Mouse (Mus musculus) liver, adult 2 months (tissue): ENCODE measurements at regions not wholly inside any gene's neighbourhood (a gene's known extent, or its start where the extent isn't known, plus 50 kb on each side); places are given as distances from the start of the nearest gene placed in this dataset.

ENCODE experiments used
- DNase-seq: peaks from one replicate; pipeline ENCODE4 v3.0.0-alpha.2; 2011; ENCODE audit warnings: low read depth, low spot score; ENCODE audit errors: extremely low read depth
- H3K27ac ChIP-seq: fragments of 200-500 bp; replicated peaks from 2 replicates; pipeline ENCODE4 v1.5.1; 2012; ENCODE audit warnings: low read depth, mild to moderate bottlenecking, control low read depth, inconsistent platforms, low read length; ENCODE audit not compliant: insufficient read depth
- H3K27me3 ChIP-seq: fragments of 200-500 bp; 2 replicates; pipeline ENCODE4 v1.6.1; 2012; ENCODE audit warnings: mild to moderate bottlenecking, moderate library complexity, low read length, inconsistent platforms; ENCODE audit not compliant: control insufficient read depth, insufficient read depth
- H3K36me3 ChIP-seq: fragments of 200-500 bp; 2 replicates; pipeline ENCODE4 v1.6.1; 2012; ENCODE audit warnings: low read length, inconsistent platforms; ENCODE audit not compliant: control insufficient read depth, insufficient read depth
- H3K4me1 ChIP-seq: fragments of 200-500 bp; 2 replicates; pipeline ENCODE4 v1.6.1; 2011; ENCODE audit warnings: low read length; ENCODE audit not compliant: control insufficient read depth, insufficient read depth
- H3K4me3 ChIP-seq: fragments of 200-500 bp; 2 replicates; pipeline ENCODE4 v1.5.1; 2011; ENCODE audit warnings: low read depth, mild to moderate bottlenecking, control low read depth, low read length, moderate library complexity; ENCODE audit not compliant: insufficient read depth
- H3K79me2 ChIP-seq: fragments of 200-500 bp; 2 replicates; pipeline ENCODE4 v1.6.1; 2012; ENCODE audit warnings: inconsistent platforms, mild to moderate bottlenecking, low read length, moderate library complexity; ENCODE audit not compliant: control insufficient read depth, insufficient read depth
- H3K9ac ChIP-seq: fragments of 200-500 bp; 2 replicates; pipeline ENCODE4 v1.6.1; 2012; ENCODE audit warnings: low read depth, mild to moderate bottlenecking, control low read depth, inconsistent platforms, low read length
- CTCF ChIP-seq: fragments of 200-500 bp; IDR thresholded peaks from 2 replicates; pipeline ENCODE4 v1.5.1; 2011; ENCODE audit warnings: low read depth, low read length, control low read depth
- POLR2A ChIP-seq: fragments of 200-500 bp; IDR thresholded peaks from 2 replicates; pipeline ENCODE4 v1.6.1; 2011; ENCODE audit warnings: low read length, control low read depth; ENCODE audit not compliant: insufficient read depth; ENCODE audit errors: extremely low read depth
- WGBS: fragments of 180-500 bp; shearing (Covaris S2); methylation state at CpG from one replicate; pipeline ENCODE4 v1.1.7; 2018; 5-methylcytosine and 5-hydroxymethylcytosine counted together

DNA sequence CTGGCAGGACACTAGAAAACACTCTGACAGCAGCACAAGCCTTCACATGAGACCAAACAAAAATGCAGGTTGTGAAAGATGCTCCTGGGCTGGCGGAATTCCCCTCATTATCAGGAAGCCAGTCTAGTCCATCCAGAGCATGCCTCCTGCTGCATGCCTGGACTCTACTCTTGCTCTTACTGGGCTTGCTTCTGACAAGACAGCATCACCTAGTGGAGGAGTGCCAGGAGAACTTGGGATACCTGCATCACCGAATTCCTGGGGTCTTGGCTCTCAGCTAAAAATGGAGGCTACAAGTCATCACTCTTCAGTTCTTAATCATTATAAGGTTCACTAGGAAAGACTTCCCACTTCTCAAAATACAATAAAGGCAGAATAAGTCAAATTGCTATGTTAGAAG lies 78.8 kb upstream of the Rnf32 start:
- Histone ChIP-seq H3K27ac (no peak overlapping the region), H3K27me3 (no peaks in the 10 kb centered on the region), H3K9ac (no peak overlapping the region), H3K4me1 (peaks cover 5% of the 10 kb centered on the region), H3K4me3 (no peak overlapping the region), H3K36me3 (no peaks in the 10 kb centered on the region), H3K79me2 (no peaks in the 10 kb centered on the region)
- DNase-seq = no peak
- TF ChIP-seq CTCF = no peak; the same call in 1 of the 2 replicates
- no peak for TF ChIP-seq POLR2A
- WGBS = 46% methylated on average over 2 of the region's 2 CpGs

DNA sequence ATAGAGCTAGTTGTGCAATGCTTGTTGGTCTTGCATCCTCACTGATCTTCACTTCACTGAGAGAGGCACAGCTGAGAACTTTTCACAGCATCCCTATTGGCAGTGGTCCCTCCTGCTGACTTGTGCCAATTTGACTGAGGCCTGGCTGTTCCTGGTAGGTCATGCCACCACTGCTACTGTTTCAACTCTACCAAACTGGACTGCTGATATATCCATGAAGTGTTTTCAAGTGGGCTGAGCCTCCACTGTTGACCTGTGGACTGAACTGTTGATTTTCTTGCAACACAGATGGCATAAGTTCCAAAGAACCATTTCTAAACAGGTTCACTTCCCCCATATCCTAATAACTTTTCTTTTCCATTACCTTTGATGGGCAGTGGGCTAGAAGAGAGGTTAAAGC lies 83.3 kb upstream of the Rnf32 start:
- no peak overlapping the region for H3K4me3 ChIP-seq

DNA sequence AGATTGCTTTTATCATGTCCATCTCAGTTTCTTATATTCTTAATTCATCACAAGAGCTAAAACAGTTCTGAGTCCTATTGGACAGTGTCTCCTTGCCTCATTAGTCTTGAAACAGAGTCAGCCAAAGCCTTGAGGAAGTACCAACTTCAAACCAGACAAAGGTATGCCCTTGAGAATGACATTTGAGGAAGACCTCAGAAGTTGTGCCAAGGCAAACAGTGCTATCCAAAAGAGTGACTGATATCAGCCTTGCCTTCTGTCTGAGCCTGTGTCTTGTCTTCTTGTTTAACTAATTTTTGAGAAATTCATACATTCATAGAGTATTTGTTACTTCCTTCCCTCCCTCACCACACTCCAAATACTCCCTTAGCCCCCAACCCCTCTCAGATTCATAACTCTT lies 88.5 kb upstream of the Rnf32 start:
- Histone ChIP-seq H3K36me3 (no peaks in the 10 kb centered on the region), H3K9ac (no peak overlapping the region), H3K27me3 (no peaks in the 10 kb centered on the region), H3K4me3 (no peak overlapping the region), H3K79me2 (no peaks in the 10 kb centered on the region), H3K27ac (no peak overlapping the region), H3K4me1 (no peaks in the 10 kb centered on the region)
- TF ChIP-seq POLR2A (no peak), CTCF (no peak)
- no peak for DNase-seq

More for the DNA sequence above, 83.3 kb upstream of the Rnf32 start:
- Histone ChIP-seq H3K9ac (no peak overlapping the region), H3K36me3 (no peaks in the 10 kb centered on the region), H3K79me2 (no peaks in the 10 kb centered on the region), H3K4me1 (peaks cover 5% of the 10 kb centered on the region), H3K27me3 (no peaks in the 10 kb centered on the region), H3K27ac (no peak overlapping the region)
- no peak for TF ChIP-seq POLR2A
- no peak for TF ChIP-seq CTCF
- DNase-seq = peak; percentile 91

- WGBS = 69% methylated on average over 1 of the region's 1 CpGs
- no peak for TF ChIP-seq POLR2A
- TF ChIP-seq CTCF = no peak
- H3K9ac ChIP-seq = no peak overlapping the region
- H3K4me3 ChIP-seq = no peak overlapping the region
- no peak overlapping the region for H3K27ac ChIP-seq
- no peak for DNase-seq
- H3K36me3 ChIP-seq = no peaks in the 10 kb centered on the region
- H3K79me2 ChIP-seq = no peaks in the 10 kb centered on the region
- no peaks in the 10 kb centered on the region for H3K27me3 ChIP-seq
- H3K4me1 ChIP-seq = no peaks in the 10 kb centered on the region
Observed at GRCm38 (mm10) chr5:29083288-29083687, 112.5 kb upstream of the Rnf32 start.

- H3K27ac ChIP-seq = no peak overlapping the region
- DNase-seq = no peak
- no peaks in the 10 kb centered on the region for H3K36me3 ChIP-seq
- no peak overlapping the region for H3K9ac ChIP-seq
- TF ChIP-seq POLR2A = no peak
- TF ChIP-seq CTCF = no peak
- H3K4me3 ChIP-seq = no peak overlapping the region
- H3K79me2 ChIP-seq = no peaks in the 10 kb centered on the region
- no peaks in the 10 kb centered on the region for H3K27me3 ChIP-seq
- 82% methylated on average over 1 of the region's 1 CpGs for WGBS
- no peaks in the 10 kb centered on the region for H3K4me1 ChIP-seq
Observed at GRCm38 (mm10) chr5:29054393-29054792, 141.4 kb upstream of the Rnf32 start.

- Histone ChIP-seq H3K4me3 (no peak overlapping the region), H3K36me3 (no peaks in the 10 kb centered on the region), H3K4me1 (no peaks in the 10 kb centered on the region), H3K27me3 (no peaks in the 10 kb centered on the region), H3K79me2 (no peaks in the 10 kb centered on the region), H3K27ac (no peak overlapping the region), H3K9ac (no peak overlapping the region)
- 67% methylated on average over 20 of the region's 20 CpGs for WGBS
- 0 out of 2 replicates have a peak, but pooled peaks have one; percentile 17 for TF ChIP-seq CTCF
- no peak for TF ChIP-seq POLR2A
- peak; percentile 23 for DNase-seq
Observed at GRCm38 (mm10) chr5:29036636-29037035, 159.2 kb upstream of the Rnf32 start.

DNA sequence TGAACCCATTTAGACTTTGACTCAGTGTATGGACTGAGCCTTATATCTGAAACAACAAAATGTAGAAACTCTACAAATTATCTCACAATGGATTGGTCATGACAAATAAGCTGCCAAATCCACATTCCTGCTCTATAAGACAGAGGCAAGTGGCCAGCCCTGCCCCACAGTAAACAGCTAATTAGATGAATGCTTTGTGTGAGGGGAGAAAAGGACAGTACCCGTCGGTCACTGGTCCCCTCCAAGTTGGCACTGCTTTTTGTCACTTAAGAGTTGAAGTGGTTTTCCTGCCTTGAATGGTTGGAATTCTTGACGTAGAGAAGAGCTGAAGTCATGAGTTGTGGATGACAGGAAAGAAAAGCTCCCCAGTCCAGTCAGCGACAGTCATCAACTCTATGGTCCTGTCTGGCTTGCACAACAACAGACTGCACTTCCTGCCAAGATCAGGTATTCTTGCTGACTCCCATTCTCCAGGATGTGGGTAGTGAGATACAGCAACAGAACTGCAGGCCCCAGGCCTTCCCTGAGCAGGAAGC lies 162.3 kb upstream of the Rnf32 start:
- Histone ChIP-seq H3K9ac (no peak overlapping the region), H3K27me3 (no peaks in the 10 kb centered on the region), H3K4me1 (no peaks in the 10 kb centered on the region), H3K79me2 (no peaks in the 10 kb centered on the region), H3K27ac (no peak overlapping the region), H3K36me3 (no peaks in the 10 kb centered on the region), H3K4me3 (no peak overlapping the region)
- TF ChIP-seq POLR2A = no peak
- no peak for TF ChIP-seq CTCF
- 60% methylated on average over 4 of the region's 4 CpGs for WGBS
- no peak for DNase-seq
